Mouse (Mus musculus): ENCODE results near the gene Slc12a1. TPM values are rescaled to one million over a fixed set of nuclear protein-coding genes. Genes with fewer than 3 reads are reported as not detected.

Slc12a1 gene
- polyA plus RNA-seq, 1 experiment from 2014 or later: 0.08 TPM

- WGBS: 16% methylated on average over 9 of the region's 9 CpGs
- no peak for ATAC-seq (ENCODE audit: low read depth)
- Histone ChIP-seq H3K27ac (replicated peaks) (peak overlapping the region; percentile 43), H3K9ac (no peak overlapping the region), H3K9me3 (no peaks in the 10 kb centered on the region), H3K36me3 (no peaks in the 10 kb centered on the region), H3K4me2 (no peak overlapping the region), H3K4me1 (replicated peaks) (peaks cover 12% of the 10 kb centered on the region), H3K4me3 (no peak overlapping the region), H3K27me3 (no peaks in the 10 kb centered on the region)
Observed at GRCm38 (mm10) chr2:125263753-125264152, 111.4 kb downstream of the Slc12a1 start.

- ATAC-seq (ENCODE audit: low read depth): no peak
- Histone ChIP-seq H3K9me3 (no peaks in the 10 kb centered on the region), H3K27ac (replicated peaks) (no peak overlapping the region), H3K4me3 (no peak overlapping the region), H3K4me2 (no peak overlapping the region), H3K36me3 (no peaks in the 10 kb centered on the region), H3K9ac (no peak overlapping the region), H3K4me1 (replicated peaks) (peaks cover 5% of the 10 kb centered on the region), H3K27me3 (no peaks in the 10 kb centered on the region)
- WGBS: 82% methylated on average over 1 of the region's 1 CpGs
Observed at GRCm38 (mm10) chr2:125268876-125269275, 116.6 kb downstream of the Slc12a1 start.

- H3K36me3 ChIP-seq: no peaks in the 10 kb centered on the region
- H3K27me3 ChIP-seq: no peaks in the 10 kb centered on the region
- H3K27ac ChIP-seq (replicated peaks): no peak overlapping the region
- H3K9ac ChIP-seq: no peak overlapping the region
- no peaks in the 10 kb centered on the region for H3K9me3 ChIP-seq
- no peak for ATAC-seq (ENCODE audit: low read depth)
- 69% methylated on average over 5 of the region's 5 CpGs for WGBS
- no peak overlapping the region for H3K4me3 ChIP-seq
- H3K4me1 ChIP-seq (replicated peaks): no peaks in the 10 kb centered on the region
- no peak overlapping the region for H3K4me2 ChIP-seq
Observed at GRCm38 (mm10) chr2:125275617-125276016, 123.3 kb downstream of the Slc12a1 start.

GRCm38 (mm10) chr2:125276692-125277091, 124.4 kb downstream of the Slc12a1 start:
- ATAC-seq (ENCODE audit: low read depth): no peak
- no peak overlapping the region for H3K27ac ChIP-seq (replicated peaks)
- 91% methylated on average over 5 of the region's 5 CpGs for WGBS

GRCm38 (mm10) chr2:125278474-125278873, 126.2 kb downstream of the Slc12a1 start:
- no peak for ATAC-seq (ENCODE audit: low read depth)
- H3K9ac ChIP-seq: no peak overlapping the region
- H3K27ac ChIP-seq (replicated peaks): no peak overlapping the region
- no peaks in the 10 kb centered on the region for H3K4me1 ChIP-seq (replicated peaks)
- no peak overlapping the region for H3K4me3 ChIP-seq
- no peak overlapping the region for H3K4me2 ChIP-seq
- no peaks in the 10 kb centered on the region for H3K36me3 ChIP-seq
- no peaks in the 10 kb centered on the region for H3K27me3 ChIP-seq
- 74% methylated on average over 7 of the region's 7 CpGs for WGBS
- no peaks in the 10 kb centered on the region for H3K9me3 ChIP-seq

More at GRCm38 (mm10) chr2:125276692-125277091, 124.4 kb downstream of the Slc12a1 start:
- Histone ChIP-seq H3K9me3 (no peaks in the 10 kb centered on the region), H3K4me3 (no peak overlapping the region), H3K4me2 (no peak overlapping the region), H3K4me1 (replicated peaks) (no peaks in the 10 kb centered on the region), H3K36me3 (no peaks in the 10 kb centered on the region), H3K9ac (no peak overlapping the region), H3K27me3 (no peaks in the 10 kb centered on the region)

Other genes with a start within 250 kb of the Slc12a1 start
- gene Slc24a5, start 84.4 kb upstream of the Slc12a1 start, polyA plus RNA-seq (2015; fragmentation: Nextera tagmentation; extraction: Ambion mirVana): 4.0 and 6.9 TPM in 2 replicates
- 245 and 246 TPM in 2 replicates for gene Myef2, start 28.8 kb upstream of the Slc12a1 start, polyA plus RNA-seq (2015; fragmentation: Nextera tagmentation; extraction: Ambion mirVana)
- gene Ctxn2, start 15.8 kb upstream of the Slc12a1 start, polyA plus RNA-seq (2015; fragmentation: Nextera tagmentation; extraction: Ambion mirVana): 4.8 and 6.1 TPM in 2 replicates
- gene Dut, start 94.7 kb downstream of the Slc12a1 start, polyA plus RNA-seq (2015; fragmentation: Nextera tagmentation; extraction: Ambion mirVana): 64.7 and 72.2 TPM in 2 replicates